Mouse (Mus musculus) right cerebral cortex, adult 18-20 months (tissue): ENCODE measurements around the gene Bnip1.

Experiments used
- DNase-seq: peaks from one replicate; pipeline ENCODE4 v3.0.0; 2022; ENCODE audit warnings: mixed read lengths

The Bnip1 gene

DNA sequence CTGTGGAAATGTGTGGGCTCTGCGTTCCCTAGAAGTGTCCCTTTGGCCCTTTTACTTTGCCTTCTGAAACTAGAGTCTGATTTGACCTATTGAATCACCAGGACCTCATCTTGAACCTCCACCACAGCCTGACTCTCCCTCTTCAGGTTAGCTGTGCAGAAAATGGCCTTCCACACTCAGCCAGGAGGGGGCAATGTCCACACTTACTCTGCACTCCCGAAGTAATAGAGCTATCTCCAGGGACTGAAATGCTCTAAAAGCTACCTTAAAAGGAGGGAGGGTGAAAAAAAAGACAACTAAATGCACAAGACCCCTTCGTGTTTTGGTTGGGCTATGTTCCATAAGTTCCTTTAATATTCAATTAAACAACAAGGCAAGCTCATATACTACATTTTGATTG is 13.9 kb downstream of the Bnip1 start:
- peak; percentile 38 for DNase-seq

DNA sequence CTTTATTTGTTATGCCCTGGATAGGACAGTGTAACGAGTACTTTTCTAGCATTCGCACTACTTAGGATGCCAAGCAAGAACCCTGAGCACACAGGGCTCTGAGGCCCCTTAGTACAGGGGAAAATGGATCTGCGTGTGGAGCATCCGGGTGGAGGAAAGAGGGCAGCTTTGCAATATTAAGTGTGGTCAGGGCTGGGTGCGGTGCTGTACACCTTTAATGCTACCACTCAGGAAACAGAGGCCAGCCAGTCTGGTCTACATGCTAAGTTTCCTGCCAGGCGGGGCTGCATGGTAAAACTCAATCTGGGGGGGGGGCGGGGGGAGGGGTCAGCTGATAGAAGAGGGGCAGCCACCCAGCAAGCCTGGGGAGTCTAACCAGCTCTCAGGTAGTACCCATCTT is 14.5 kb downstream of the Bnip1 start:
- DNase-seq: no peak

DNA sequence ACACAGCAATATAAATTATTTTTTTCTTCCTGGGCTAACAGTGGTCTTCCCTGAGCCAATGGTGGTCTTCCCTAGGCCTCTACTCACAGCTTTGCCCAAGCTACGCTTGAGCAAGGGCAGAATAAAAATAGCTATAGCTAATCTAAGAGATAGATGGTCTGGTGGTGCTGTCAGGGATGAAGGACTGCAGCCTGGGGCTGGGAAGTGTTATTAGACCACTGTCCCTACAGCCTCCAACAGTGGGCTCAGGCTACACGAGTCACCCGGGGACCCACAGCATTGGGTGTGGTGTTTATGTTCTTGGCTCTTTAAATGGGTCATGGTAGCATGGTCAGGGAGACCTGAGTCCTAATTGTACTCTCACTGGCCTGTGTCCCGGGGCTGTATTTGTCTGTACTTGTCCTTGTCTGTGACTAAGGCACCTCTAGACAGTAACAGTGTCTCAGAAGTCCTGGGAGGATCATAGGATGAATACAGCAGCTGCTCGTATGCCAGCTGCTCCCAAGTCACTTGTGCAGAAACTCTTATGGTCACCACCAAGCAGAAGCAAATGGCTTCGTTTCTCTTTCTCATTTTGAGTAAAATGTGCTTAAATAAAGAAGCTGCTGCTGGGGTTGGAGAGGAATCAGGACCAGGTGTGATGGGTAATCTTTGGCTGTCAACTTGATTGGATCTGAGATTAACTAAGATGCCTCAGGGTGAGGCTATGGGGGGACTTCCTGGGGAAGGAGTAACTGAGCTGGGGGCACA is 16.7 kb downstream of the Bnip1 start:
- DNase-seq: no peak

DNA sequence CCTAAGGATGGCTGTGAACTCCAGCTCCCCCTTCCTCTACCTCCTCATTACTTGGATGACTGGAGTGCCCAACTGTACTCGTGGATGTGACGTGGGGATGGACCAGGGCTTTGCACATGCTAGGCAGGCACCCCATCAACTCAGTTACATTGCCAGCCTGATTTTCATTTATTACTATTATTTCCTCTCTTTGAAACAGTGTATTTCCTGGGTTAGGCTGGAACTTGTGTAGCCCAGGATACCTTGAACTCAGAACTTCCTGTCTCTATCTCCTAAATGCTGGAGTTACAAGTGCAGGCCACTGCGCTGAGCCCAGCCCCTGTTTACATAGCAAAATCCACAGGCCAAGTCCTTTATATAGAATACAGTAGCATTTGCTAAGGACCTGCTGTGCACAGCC is 22.0 kb downstream of the Bnip1 start:
- DNase-seq: no peak

DNA sequence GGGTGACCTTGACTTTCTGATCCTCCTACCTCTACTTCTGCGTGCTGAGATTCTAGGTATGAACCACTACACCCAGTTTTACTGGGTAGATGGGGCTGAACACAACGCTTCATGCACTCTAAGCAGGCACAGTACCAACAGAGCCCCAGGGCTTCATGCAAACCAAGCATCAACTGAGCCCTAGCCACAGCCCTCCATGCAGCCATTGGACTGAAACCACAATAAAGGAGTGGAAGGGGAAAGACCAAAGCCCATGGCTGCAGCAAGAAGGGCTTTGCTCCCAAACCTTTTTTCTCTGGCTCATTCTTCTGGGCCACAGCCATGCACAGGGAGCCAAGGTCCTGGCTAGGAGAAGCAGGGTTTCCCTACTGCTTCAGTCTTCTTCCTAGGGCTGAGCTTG is 31.7 kb downstream of the Bnip1 start:
- DNase-seq: no peak

DNA sequence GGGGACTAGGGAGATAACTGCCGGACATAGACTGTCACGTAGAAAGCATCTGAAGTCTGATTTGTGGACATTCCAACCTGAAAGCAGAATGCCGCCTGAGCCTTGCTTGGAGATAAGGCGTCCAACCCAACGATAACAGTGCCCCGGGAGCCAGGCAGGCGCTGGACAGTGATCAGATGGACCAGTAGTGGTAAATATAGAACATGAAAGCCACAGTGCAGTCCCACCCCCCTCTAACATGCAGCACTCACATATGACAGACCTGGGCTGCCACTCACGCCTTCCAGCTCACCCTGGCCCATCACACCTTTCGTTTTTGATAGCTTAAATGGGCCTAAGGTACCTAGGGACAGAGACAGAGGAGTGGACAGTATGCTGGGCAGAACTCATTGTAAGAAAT is 32.6 kb downstream of the Bnip1 start:
- DNase-seq: no peak

DNA sequence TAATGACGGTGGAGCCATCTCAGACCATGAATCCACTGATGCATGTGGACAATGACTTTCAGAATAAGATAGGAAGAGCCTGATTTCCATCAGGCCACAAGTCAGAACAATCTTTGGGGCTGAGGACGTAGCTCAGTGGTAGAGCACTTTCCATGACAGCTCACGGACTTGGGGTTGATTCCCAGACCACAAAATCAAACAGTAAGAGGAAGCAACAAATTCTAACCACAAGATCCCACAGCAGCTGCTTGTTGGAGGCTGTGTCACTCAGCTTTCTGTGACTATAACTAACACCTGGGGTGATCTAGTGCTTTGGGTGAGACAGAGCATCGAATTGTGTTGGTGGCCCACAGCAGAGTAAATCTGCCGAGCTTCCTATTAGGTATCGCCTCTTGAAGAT is 35.9 kb downstream of the Bnip1 start:
- DNase-seq: no peak

DNA sequence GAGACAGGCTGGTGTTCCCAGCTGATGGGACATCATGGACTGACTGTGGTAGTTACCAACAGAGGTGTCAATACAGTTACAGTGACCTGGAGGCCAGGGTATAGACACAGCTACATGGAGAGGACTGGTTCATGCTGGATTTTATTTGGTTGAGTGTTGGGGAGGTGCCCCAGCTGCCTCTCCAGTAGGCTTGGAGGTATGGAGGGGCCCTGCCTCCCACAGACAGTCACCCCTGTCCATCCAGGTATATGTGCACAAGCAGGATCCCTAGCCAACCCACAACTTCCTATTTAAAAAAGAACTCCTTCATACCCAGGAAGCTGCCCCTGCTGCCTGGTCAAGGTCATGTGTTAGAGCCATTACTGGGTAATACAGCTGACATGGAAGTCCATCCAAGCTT is 36.9 kb downstream of the Bnip1 start:
- DNase-seq: no peak

DNA sequence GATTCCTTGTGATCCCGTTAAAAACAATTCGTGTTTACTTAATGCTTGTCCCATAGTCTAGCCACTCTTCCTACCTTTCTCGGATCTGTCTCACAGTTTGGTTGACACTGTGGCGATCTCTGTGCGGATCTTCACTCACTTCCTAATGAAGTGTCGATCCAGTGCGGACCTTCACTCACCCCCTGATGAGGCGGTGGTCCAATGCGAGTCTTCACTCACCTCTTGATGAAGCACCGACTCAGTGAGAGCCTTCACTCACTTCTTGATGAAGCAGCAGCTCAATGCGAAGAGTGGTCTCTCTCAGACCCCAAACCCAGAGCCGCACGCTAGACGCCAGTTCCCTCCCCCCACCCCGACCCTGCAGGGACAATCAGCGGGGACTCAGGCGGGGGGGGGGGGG is 45.3 kb downstream of the Bnip1 start:
- DNase-seq: no peak

DNA sequence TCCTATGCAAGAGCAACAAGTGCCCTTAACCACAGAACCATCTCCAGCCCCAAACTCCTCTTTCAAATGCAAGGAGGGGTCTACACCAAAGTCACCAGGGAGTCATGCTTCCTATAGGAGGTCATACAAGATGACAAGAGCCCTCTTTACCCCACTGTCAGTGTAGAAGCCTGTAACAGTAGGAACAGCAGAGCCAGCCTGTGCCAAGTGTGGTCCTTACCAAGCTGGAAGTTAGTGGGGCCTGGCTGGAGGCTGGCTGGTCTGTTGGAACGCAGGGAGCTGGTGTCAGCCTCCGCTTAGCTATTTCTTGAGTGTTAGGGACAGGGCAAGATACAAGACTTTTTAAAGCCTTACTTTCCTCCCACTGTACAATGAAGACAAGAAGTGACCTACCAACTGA is 52.9 kb downstream of the Bnip1 start:
- no peak for DNase-seq

DNA sequence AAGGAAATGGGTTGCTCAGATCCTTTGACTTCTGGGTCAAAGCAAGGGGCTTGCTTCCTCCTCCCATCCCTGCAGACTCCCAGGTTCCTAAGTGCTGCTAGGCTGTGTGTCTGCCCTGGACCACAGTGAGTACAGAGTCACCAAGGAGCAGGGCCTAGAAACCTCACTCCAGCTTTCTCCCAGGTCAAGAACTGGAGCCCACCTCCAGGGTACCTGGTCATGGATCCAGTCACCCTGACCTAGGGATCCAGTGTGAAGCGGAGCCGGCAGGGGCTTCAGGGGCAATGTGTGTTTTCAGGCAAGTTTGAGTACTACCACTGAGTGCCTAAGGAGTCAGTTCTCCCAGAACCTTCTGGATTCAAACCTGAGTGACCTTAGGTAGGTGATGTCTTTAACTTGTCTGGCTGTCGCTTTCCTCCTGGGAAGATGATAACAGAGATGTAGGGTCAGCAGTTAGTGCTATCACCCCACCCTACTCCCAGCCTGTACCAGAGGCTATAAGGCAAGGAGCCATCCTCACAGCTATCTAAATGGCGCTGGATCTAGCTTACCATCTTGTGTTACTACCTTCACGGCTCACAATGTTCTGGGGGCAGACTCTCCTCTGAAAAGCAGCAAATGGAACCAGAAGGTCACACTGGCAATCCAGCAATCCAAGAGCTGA is 53.6 kb downstream of the Bnip1 start:
- no peak for DNase-seq

DNA sequence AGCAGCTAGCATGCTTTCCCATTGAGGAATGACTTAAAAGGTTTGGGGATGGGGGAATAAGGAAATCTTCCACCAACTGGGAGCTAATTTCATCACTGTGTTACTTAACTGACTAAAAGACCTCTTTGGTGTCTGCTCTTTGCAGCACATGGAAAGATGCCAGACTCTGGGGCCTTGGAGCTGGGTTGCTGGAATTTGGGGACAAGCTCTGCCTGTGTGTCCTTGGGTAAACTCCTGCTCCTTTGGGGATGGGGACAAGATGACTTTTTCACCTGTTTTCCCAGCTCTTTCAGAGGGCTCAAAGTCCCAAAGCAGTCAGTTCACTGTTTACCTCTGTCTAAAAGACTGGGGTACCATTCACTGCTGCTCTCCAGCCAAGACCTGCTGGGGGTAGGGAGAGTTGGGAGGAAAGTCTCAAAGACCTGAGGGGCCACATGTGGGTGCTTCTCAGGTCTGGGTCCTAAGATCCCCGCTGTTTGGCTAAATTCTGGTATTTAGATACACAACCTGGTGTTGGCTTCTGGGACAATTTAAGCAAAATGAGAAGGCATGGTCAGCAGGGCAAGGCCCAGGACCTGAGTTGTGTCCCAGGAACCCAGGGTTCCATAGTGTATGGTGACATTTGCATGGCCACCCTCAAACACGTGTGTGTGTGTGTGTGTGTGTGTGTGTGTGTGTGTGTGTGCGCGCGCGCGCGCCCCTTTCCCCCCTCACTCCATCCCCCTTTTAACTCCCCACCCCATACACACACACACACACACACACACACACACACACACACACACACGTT is 54.3 kb downstream of the Bnip1 start:
- DNase-seq: no peak

DNA sequence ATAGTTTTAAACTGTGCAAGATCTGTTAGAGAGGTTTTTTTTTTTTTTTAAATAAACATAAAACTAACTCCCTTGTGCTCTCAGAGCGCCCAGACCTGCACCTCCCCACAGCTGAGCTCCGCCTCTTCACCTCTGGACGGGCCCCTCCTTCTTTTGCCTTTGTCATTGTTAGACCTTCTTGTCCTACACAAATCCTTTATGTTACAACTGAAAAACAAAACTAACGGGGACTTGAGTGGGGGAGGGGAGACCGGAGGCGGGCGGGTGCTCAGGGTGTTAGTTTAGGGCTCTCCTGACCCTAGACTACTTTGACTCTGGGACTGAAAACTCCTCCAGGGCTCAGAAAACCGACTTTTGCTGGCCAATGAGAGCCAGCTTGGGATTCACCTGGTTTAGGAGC is 55.1 kb downstream of the Bnip1 start:
- DNase-seq: no peak

DNA sequence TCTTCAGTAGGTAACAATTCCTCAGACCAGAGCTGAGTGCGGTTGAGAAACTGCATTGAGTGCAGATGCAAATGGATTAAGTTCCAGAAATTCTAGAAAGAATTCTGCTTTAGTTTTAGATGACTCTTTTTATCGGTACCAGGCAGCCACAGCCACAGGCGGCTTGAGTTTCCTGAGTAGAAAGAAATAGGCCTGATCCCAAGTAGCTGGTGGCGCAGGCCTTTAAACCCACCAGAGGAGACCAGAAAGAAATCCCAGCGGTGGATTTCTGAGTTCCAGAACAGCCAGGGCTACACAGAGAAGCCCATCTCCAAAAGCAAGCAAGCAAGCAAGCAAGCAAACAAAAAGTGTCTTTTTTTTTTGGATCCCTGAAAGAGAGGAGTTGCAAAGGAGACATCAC is 55.5 kb downstream of the Bnip1 start:
- DNase-seq: no peak

DNA sequence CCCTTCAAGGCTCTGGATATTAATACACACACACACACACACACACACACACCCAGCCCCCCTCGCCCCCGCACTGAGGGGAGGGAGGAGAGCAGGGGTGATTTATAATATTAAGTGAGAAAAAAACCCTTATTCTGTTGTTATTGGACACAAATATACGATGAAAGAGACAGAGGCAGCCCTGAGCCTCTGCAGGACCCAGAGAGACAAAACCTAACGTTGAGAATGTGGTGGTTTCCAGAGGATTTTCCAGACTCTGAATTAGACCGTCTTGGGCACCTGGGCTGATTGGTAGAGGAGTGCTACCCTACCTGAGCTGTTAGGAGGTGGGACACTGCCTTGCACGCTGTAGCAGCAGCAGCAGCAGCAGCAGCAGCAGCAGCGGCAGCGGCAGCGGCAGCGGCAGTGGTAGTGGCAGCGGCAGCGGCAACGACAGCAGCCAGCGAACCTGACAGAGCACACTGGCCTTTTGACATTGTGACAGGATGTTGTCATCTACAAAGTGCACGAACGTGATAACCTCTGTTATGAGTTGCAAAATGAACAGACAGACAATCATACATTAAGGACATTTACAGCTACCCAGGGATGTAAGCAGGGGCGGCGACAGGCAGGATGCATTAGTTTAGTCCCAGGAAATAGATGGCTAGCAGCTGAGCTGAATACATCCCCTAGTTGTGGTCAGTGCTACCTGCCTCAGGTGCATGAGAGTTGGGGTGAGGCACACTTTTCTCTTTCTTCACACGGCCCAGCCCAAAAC is 56.1 kb downstream of the Bnip1 start:
- DNase-seq: no peak

DNA sequence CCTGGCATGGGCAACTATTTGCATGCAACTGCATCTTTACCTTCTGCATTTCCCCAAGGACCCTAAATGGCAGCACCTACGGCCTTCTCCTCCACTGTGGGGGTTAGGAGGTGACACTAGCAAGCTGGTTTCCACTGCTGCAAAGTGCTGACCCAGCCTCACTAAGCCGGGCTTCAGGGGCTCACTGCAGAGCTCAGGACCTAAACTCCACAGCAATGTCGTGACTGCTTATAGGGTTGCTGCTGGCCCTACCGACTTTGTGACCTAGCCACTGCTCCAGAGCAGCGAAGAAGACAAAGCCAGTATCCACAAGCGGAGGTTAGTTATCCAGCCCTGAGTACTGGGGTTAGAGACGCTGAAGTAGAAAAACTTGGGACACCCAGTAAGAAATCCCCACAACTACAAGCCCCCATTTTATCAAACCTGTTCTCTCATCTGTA is 56.7 kb downstream of the Bnip1 start:
- no peak for DNase-seq

DNA sequence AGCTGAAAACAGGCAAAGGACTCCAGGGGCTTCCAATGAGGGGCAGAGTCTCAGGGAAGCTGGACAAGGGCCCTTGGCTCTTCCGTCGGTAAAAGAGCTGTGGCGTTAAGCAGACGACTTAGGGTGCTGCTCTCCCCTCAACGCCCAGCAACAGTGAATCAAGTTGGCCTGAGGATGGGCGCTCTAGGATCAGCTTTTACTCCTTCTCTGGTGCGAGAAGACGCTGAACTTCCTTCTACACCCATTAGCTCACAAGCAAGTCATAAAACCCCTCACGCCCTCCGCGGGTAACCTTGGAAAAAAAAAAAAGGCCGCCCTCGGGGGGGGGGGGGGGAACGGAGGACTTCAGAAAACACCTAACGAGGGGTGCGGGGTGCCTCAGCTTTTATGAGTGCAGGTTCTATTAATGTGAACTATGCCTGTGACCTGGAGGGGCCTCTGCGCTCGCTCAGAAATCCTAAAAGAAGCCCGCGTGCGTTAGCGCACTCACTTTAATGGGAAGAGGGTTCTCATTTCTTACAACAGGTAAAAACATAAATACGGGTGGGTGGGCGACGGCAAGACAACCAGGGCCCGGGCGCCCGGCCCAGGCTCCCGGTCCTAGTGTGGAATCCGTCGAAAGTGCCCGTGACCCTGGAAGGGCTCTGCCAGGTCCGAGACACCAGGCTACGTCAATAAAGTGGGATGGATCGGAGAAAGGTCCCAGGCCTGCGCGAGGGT is 57.5 kb downstream of the Bnip1 start:
- no peak for DNase-seq

DNA sequence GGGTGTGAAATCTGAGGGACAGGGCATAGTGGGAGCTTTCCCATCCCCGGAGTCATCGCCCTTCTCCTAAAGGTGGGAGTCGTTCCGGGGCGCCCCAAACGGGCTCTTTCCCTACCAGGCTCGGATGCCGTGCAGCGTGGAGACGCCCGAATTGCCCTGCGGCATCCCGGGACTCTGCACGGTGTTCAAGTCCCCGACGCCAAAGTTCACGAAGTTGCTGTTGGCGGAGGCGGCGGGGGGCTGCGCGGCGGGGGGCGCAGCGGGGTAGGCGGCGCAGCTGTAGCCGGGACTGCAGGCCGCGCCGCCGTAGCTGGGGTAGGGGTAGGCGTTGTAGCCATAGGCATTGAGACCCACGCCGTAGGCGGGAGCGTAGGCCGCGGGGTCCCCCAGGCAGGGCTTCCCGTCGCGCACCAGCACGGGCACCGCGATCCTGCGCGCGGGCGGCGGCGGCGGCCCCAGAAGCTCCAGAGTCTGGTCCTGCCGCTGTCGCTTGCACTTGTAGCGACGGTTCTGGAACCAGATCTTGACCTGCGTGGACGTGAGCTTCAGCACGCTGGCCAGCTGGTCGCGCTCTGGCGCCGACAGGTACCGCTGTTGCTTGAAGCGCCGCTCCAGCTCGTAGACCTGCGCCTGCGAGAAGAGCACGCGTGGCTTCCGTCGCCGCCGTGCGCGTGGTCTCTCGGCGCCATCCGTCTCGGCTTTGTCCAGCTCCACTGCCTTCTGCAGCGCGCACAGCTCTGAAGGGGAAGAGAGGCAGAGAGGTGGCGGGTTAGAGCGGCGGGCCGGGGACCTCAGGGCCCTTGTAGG is 58.2 kb downstream of the Bnip1 start:
- DNase-seq: no peak

DNA sequence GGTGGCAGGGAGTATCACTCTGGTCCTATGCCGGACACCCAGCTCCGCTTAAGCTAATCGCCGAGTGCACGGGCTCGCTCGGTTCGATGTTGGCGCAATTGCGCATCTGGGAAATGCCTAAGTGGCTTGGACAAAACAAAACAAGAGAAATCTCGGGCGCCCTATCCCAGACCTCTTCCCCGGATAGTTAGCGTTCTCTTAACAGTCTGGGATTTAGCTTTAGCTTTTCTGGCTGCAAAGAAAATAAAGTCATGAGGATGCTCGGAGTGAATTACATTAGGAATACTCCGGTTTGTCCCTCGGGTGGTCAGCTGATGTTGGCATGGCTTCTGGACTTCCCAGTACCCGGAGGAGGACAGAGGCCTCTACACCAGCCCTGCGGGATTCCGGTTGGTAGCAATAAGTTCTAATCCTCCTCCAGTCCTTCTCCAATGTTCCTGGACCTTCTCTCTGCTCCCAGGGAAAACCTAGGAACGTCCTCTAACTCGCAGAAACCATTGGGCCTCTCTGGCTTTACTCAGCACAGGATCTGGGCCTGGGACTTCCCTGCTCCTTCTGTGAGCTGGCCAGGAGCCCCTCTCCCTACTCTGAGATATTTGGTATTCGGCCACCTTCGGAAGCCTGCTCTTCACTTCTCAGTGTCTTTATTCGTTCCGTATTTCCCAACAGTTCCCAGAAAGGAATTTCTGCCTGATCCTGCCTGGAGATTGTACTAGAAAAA is 59.0 kb downstream of the Bnip1 start:
- DNase-seq: no peak

DNA sequence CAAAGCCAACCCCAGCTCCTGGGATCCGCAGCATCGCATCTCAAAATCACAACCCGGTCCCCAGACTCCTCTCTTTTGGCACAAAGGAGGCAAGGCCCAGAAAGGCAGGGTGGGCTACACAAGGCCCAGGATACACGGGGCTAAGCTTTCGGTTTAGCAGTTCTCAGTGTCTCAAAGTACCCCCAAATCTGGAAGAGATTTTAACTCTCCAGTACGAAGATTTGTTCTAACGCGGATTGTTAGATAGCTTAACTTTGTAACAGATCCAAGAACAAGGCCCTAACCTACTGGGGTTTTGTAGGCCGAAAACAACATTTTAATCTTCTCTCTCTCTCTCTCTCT is 59.5 kb downstream of the Bnip1 start:
- DNase-seq: no peak
